ENCODE assay signal across 25 mouse cellular contexts in the genomic region with DNA sequence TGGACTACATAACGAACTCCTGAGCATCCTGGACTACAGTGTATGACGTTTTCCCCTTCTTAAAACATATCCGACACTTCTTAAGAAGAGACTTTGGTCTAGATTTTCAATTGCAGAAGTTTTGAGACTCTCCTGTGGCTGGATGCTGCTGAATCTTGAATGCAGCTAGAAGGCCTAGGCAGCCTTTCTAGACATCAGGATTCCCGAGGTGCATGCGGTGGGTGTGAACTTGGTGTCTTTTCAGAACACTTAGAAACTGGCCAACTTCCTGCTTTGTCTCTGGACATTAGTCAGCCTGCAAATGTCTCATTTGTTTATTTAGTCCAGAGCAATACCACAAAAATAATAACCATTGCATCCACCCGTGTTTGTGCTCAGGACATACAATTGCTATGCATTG.
"Had no signal": no experiment of that assay in that cellular context is flagged by ENCODE, and none has a peak within 500 bp of the region (broad histone marks: within the 10 kb centered on the region; RNA-seq: fewer than 3 reads in every experiment).

No protein-coding gene starts in this region.

- H3K27me3 ChIP-seq: heart, embryonic 12.5 days; hindbrain, embryonic 13.5 days; hindbrain, embryonic 15.5 days; kidney, embryonic 15.5 days; limb, embryonic 13.5 days; limb, embryonic 15.5 days had no signal

- DNase-seq: gastrocnemius, adult 2 months; gastrocnemius, postnatal 10 days; gastrocnemius, postnatal 25 days; heart, adult 18-20 months; heart, postnatal 14 days; heart, postnatal 36 days; kidney, adult 11 months; kidney, adult 2 months; kidney, adult 9 months; kidney, postnatal 14 days; kidney, postnatal 36 days; layer of hippocampus, adult 9-11 months; layer of hippocampus, postnatal 36 days; left cerebral cortex, postnatal 4 days had no signal

- H3K9ac ChIP-seq: heart, embryonic 12.5 days; hindbrain, embryonic 13.5 days; hindbrain, embryonic 15.5 days; kidney, embryonic 15.5 days; limb, embryonic 13.5 days; limb, embryonic 15.5 days; liver, embryonic 12.5 days; liver, embryonic 14.5 days had no signal

- H3K27ac ChIP-seq: gastrocnemius, adult 2 months; heart, embryonic 10.5 days; hindbrain, embryonic 13.5 days; hindbrain, embryonic 15.5 days; hindbrain, postnatal 0 days; kidney, embryonic 15.5 days; kidney, postnatal 0 days; limb, embryonic 13.5 days; limb, embryonic 15.5 days; liver, embryonic 12.5 days; liver, embryonic 14.5 days had no signal

- H3K4me1 ChIP-seq: hindbrain, embryonic 13.5 days; hindbrain, embryonic 15.5 days; kidney, embryonic 15.5 days; limb, embryonic 13.5 days; limb, embryonic 15.5 days; liver, embryonic 12.5 days had no signal

- H3K36me3 ChIP-seq: heart, embryonic 10.5 days; heart, embryonic 12.5 days; hindbrain, embryonic 13.5 days; hindbrain, embryonic 15.5 days; kidney, embryonic 15.5 days; limb, embryonic 13.5 days; limb, embryonic 15.5 days; liver, embryonic 12.5 days had no signal

- H3K4me2 ChIP-seq: heart, embryonic 12.5 days; hindbrain, embryonic 13.5 days; hindbrain, embryonic 15.5 days; kidney, embryonic 15.5 days; limb, embryonic 13.5 days; limb, embryonic 15.5 days; liver, embryonic 12.5 days had no signal

- H3K4me3 ChIP-seq: gastrocnemius, adult 2 months; heart, embryonic 10.5 days; heart, embryonic 12.5 days; hindbrain, embryonic 13.5 days; hindbrain, embryonic 15.5 days; kidney, embryonic 15.5 days; limb, embryonic 13.5 days; limb, embryonic 15.5 days; liver, embryonic 12.5 days had no signal

- H3K9me3 ChIP-seq: heart, embryonic 10.5 days; heart, embryonic 12.5 days; hindbrain, embryonic 13.5 days; hindbrain, embryonic 15.5 days; kidney, embryonic 15.5 days; limb, embryonic 13.5 days; limb, embryonic 15.5 days; liver, embryonic 12.5 days had no signal
